Mouse (Mus musculus): ENCODE data around the gene Olfr608. TPM values are rescaled to one million over a fixed set of nuclear protein-coding genes. Genes with fewer than 3 reads are reported as not detected.
"Not testable (repeated sequence)": the region's sequence is repeated elsewhere in the genome, so short reads cannot be mapped to it uniquely, and the experiment has no call there.

Gene Olfr608
- not detected for total RNA-seq (2021)
- long read RNA-seq, experiment 1, result 0 reads
- long read RNA-seq, experiment 2, result 0 reads

DNA sequence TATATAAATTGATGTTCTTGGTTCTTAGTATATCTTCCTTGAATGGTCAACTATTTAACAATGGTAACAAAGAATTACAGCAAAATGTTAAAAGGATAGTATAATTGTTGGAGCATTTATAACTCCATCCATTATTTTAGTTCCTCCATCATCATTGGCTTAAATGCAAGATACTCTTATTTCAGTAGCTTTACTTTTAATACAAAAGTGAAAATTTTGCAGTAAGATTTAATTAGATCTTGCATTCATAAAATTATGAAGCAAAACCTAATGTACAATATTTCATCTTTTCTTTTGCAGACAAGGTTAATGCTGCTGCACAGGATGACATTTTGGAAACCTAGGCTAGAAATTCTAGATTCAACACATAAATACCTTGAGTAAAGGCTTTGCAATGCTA, at the start of gene Olfr608:
Olfr608 (plus strand) TSS at position 301 of the 400 bp plus-strand sequence.
- DNase-seq, result no peak
- intact Hi-C loops (cut with DNase I), result no loop called here

GRCm38 (mm10) chr7:103445339-103445738, 24.3 kb upstream of the Olfr608 start, which contains the start of gene Olfr605:
TSS of gene Olfr605 (minus strand) at chr7:103445439.
- no peak for DNase-seq
- intact Hi-C loops (cut with DNase I), result no loop called here

DNA sequence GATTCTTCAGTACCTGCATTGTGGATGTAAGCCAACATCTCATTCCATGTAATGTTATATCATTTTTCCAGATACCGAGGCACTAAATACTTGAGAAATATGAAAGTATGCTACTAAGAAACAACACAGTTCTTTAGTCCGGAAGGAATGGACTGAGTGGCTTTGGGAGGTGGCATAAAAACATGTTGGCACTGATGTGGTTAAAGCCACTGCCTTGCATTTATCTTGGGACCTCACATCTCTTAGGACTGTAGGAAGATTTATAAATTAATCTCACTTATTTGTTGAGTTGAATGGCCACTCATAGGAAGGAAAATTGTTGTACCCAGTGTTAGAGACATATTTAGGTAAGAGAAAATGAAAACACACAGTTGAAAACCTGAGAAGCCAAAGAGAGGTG, 20.9 kb upstream of the Olfr608 start, which contains the start of gene Olfr606:
Olfr606 (plus strand) TSS at position 301 of the 400 bp plus-strand sequence.
- DNase-seq, result no peak
- intact Hi-C loops (cut with DNase I), result no loop called here

GRCm38 (mm10) chr7:103460590-103460989, 9.1 kb upstream of the Olfr608 start:
- intact Hi-C loops (cut with DNase I), result no loop called here
- DNase-seq, result peak in 1 of 2 experiments; percentile 26

DNA sequence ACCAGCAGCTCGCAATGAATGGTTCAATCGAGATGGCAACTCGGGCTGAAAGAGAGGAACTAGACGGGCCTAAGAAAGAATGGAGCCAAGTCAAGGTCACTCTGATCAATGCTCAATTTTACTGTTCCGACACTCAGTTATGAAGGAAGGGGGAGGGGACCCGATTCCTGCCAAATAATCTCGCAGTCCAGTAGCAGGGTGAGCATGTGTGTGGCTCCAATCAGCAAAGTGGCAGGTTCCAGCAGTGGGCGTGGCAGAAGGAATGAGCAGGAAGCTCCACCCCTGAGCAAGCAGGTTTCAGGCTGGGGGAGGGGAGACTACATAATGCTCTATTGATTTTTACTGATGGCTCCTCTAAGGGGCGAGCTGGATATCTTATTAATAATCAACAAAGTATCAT, 7.4 kb downstream of the Olfr608 start:
- intact Hi-C loops (cut with DNase I), result not testable (repeated sequence)

GRCm38 (mm10) chr7:103497962-103498361, 28.3 kb downstream of the Olfr608 start, which contains the start of gene Olfr609:
TSS of gene Olfr609 (minus strand) at chr7:103498062.
- no peak for DNase-seq
- intact Hi-C loops (cut with DNase I), result no loop called here

More for the DNA sequence above, 7.4 kb downstream of the Olfr608 start:
- not testable (repeated sequence) for DNase-seq

DNA sequence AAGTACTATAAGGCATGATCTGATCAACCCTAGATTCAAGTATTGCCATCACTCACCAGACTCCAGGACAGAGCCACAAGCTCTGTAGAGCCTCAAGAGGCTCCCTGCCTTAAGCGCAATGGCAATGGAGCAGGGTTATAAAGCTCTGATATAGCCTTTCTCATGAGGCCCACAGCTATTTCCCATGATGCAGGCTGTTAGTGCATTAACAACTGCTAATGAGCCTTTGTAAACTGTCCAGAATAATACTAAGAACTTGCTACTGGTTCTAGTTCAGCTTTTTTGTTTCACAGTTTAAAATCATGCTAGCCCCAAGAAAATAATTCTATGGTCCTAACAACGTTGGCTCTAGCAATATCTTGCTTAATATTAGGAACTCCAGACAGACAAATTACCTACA, 42.3 kb downstream of the Olfr608 start, which contains the start of gene Olfr610:
Olfr610 (minus strand) TSS at position 101 of the 400 bp plus-strand sequence.
- intact Hi-C loops (cut with DNase I), result no loop called here
- no peak for DNase-seq

GRCm38 (mm10) chr7:103520746-103521145, 51.1 kb downstream of the Olfr608 start, which contains the start of gene Olfr611:
TSS of gene Olfr611 (minus strand) at chr7:103520846.
- DNase-seq; intact Hi-C loops (cut with DNase I): not testable (repeated sequence)

Other genes starting within 250 kb of the Olfr608 start
- not detected for gene Usp17ld, start 217.4 kb upstream of the Olfr608 start, total RNA-seq (2021)
- not detected for gene Olfr596, start 164.2 kb upstream of the Olfr608 start, total RNA-seq (2021)
- not detected for gene Olfr597, start 153.6 kb upstream of the Olfr608 start, total RNA-seq (2021)
- not detected for gene Olfr598, start 146.3 kb upstream of the Olfr608 start, total RNA-seq (2021)
- not detected for gene Olfr599, start 134.0 kb upstream of the Olfr608 start, total RNA-seq (2021)
- gene Olfr600, start 120.2 kb upstream of the Olfr608 start, total RNA-seq (2021), result not detected
- not detected for gene Olfr601, start 107.2 kb upstream of the Olfr608 start, total RNA-seq (2021)
- not detected for gene Olfr603, start 83.7 kb upstream of the Olfr608 start, total RNA-seq (2021)
- not detected for gene Usp17lc, start 54.8 kb upstream of the Olfr608 start, total RNA-seq (2021)
- not detected for gene Olfr605, start 24.4 kb upstream of the Olfr608 start, total RNA-seq (2021)
- gene Olfr606, start 20.8 kb upstream of the Olfr608 start, total RNA-seq (2021), result not detected
- not detected for gene Olfr607, start 5.7 kb upstream of the Olfr608 start, total RNA-seq (2021)
- not detected for gene Olfr609, start 28.2 kb downstream of the Olfr608 start, total RNA-seq (2021)
- gene Olfr610, start 42.2 kb downstream of the Olfr608 start, total RNA-seq (2021), result not detected
- not detected for gene Olfr611, start 51.0 kb downstream of the Olfr608 start, total RNA-seq (2021)
- not detected for gene Olfr612, start 72.8 kb downstream of the Olfr608 start, total RNA-seq (2021)
- not detected for gene Olfr613, start 78.2 kb downstream of the Olfr608 start, total RNA-seq (2021)
- gene Olfr615, start 86.2 kb downstream of the Olfr608 start, total RNA-seq (2021), result not detected
- gene Olfr616, start 99.3 kb downstream of the Olfr608 start, total RNA-seq (2021), result not detected
- gene Olfr617, start 103.2 kb downstream of the Olfr608 start, total RNA-seq (2021), result not detected
- not detected for gene Olfr618, start 120.2 kb downstream of the Olfr608 start, total RNA-seq (2021)
- gene Olfr619, start 130.7 kb downstream of the Olfr608 start, total RNA-seq (2021), result not detected
- not detected for gene Olfr620, start 142.7 kb downstream of the Olfr608 start, total RNA-seq (2021)
- not detected for gene Olfr622, start 172.8 kb downstream of the Olfr608 start, total RNA-seq (2021)
- gene Olfr623, start 193.8 kb downstream of the Olfr608 start, total RNA-seq (2021), result not detected
- gene Olfr624, start 201.3 kb downstream of the Olfr608 start, total RNA-seq (2021), result not detected
- not detected for gene Olfr625-ps1, start 212.8 kb downstream of the Olfr608 start, total RNA-seq (2021)
- gene Olfr243, start 244.8 kb downstream of the Olfr608 start, total RNA-seq (2021), result not detected